Mouse (Mus musculus): ENCODE results near the gene Exosc1.
"Not testable (repeated sequence)": the region's sequence is repeated elsewhere in the genome, so short reads cannot be mapped to it uniquely, and the experiment has no call there.

The Exosc1 gene

GRCm38 (mm10) chr19:41933179-41934086, at the start of gene Exosc1, which contains the start of gene Zdhhc16:
Gene Exosc1, minus strand, starts transcription at chr19:41933423.
Gene Zdhhc16, plus strand, starts transcription at chr19:41933480.
- peak; percentile 98 for DNase-seq (ENCODE audit: low spot score in 2 of 2)

DNA sequence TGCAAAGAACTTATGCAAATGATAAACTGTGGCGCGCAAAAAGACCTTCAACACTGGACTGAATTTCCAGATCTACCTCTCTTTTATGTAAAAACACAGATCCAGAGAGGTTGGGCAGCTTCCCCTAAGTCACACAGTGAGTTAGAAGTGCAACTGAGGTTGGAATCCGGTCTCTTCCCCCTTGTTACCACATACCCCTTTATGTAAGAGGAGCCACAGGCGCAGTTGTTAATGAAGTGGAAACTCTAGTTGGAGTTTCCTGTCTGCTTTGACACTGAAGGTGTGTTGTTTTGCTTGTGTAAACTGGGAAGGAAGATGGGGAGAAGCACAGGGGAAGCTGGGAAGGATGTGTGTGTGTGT, 49.5 kb upstream of the Exosc1 start:
- DNase-seq (ENCODE audit: low spot score in 2 of 2) = no peak

- DNase-seq (ENCODE audit: low spot score in 2 of 2) = peak; percentile 22 to 23
Measured at GRCm38 (mm10) chr19:41981931-41982790, 48.9 kb upstream of the Exosc1 start.

DNA sequence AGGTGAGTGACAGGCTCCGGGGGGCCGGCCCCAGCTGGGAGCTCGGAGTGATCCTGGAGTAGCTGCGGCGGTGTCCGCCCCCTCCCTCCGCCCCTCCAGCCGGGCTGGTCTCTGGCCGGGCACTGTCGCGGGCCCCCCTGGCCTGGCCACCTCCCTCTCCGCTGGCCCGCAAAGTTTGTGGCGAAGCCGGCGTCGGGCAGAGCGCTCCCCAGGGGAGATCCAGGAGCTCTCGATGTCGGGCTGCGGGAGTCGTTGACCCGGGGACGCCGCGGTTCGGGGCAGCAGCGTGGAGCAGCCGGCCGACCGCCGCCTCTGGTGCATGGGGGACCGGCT, 48.3 kb upstream of the Exosc1 start, which contains the start of gene Ubtd1:
Ubtd1 (plus strand) TSS at position 169 of the 333 bp plus-strand sequence.
- DNase-seq (ENCODE audit: low spot score in 2 of 2) = no peak

GRCm38 (mm10) chr19:41980819-41981594, 47.8 kb upstream of the Exosc1 start, which contains the start of gene Mms19:
Gene Mms19, minus strand, starts transcription at chr19:41981157.
- peak; percentile 99 for DNase-seq (ENCODE audit: low spot score in 2 of 2)

DNA sequence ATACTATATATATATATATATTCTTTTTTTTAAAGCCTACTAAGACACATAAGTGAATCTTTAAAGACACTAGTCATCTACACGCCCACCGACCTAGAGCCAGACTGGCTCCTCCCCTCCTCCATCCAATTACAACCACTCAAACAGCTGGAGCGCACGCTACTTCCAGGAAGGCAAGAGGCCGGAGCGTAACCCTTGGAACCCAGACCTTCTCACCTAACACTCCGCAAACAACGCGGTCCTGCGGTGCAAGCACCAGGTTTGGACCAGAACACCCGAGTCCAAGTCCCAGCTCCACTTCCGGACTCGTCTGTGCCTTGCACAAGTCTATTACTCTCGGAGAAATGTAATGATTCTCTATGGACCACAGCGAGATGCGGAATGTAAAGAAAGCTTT, 47.2 kb upstream of the Exosc1 start:
- no peak for DNase-seq (ENCODE audit: low spot score in 2 of 2)

DNA sequence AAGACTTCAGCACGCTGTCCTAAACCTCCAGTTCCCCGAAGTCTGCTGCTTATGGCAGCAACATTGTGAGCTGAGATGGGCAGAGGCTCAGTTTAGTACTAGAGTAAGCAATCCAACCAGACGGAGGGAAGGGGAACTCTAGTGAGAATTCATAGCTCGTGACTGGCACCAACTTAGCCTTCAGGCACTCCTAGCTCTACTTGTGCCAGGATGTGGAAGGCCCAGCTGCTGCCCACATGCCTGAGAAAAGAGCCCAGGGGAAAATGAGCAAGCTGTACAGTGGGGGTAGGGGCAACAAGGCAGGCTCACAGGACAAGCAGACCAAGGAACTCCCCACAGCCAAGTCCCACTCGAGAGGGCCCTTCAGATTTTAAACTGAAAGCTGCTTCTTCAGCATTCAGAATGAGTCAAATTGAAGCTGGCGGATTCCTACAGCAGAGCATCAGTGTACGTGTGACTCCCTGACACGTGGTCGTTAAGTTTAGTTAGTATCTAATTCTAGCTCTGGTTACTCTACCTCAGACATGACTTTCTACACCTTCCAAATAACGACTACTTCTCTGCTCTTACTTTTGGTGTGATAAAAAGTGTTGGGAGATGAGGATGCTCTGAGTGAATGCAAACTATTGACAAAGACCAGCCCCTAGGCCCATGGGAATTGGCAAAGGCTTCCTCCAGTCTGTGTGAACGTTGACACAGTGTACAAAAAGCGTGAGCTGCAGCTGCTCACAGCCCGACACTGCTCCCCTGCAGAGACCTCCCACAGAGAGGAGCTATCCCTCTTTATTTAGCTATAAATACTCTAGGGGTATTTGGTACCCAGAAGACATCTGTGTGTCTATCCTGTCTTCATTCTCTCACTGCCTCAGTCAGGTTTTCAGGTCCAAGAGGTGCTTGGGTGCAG, 40.9 kb upstream of the Exosc1 start:
- DNase-seq (ENCODE audit: low spot score in 2 of 2) = no peak

DNA sequence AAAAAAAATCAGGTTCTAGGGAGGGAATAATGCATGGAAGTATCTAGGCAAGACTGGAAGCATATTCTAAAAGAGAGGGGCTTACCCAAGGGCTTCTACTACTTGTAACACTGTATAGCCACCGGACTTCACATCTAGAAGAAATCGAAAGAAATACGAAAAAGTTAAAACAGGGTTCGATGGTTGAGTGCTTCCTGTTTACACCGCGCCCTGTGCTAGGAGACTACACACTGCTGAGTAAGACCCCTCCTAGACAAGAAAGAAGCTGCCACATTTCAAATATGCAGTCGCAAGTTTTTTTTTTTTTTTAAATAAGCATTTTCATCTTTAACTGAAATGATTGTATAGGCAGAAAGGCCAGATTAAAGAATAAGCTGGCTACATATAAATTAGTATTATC, 36.4 kb upstream of the Exosc1 start:
- no peak for DNase-seq (ENCODE audit: low spot score in 2 of 2)

- DNase-seq (ENCODE audit: low spot score in 2 of 2) = no peak
Measured at GRCm38 (mm10) chr19:41953574-41953973, 20.4 kb upstream of the Exosc1 start.

DNA sequence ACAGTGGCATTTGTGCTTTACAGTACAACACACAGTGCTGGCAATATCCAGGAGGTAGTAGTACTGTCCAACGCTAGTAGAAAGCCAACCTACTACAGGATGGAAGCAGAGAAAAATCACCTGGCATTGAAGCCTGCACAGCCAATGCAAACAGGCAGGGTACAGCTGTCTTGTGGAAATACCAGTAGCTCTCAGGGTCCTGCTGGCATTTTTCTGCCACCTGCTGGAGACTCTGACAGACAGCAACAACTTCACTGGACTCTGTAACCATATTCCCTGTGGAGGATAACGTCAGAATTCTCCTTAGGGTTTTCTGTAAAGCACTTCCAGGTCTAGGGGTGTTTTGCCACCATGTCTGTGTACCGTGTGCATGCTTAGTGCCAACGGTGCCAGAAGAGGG, 19.1 kb upstream of the Exosc1 start:
- no peak for DNase-seq (ENCODE audit: low spot score in 2 of 2)

DNA sequence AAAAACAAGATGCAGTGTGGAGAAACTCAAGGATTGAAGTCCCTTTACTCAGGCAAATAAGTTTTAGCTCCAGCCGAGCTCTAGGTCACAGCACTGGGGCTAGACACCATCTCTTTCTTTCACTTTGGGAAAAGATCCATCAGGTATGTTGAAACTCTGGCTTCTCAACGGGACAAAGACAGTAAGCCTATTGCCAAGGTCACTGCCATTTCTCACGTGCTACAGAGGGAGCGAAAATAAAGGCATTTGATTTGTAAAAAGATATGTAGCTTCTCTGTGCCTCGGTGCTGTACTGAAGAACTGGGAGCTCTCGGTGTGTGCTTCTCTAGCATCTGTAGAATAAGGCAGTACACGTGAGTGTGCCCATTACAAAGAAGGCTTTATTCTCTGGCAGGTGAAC, 10.6 kb upstream of the Exosc1 start:
- DNase-seq (ENCODE audit: low spot score in 2 of 2) = no peak

DNA sequence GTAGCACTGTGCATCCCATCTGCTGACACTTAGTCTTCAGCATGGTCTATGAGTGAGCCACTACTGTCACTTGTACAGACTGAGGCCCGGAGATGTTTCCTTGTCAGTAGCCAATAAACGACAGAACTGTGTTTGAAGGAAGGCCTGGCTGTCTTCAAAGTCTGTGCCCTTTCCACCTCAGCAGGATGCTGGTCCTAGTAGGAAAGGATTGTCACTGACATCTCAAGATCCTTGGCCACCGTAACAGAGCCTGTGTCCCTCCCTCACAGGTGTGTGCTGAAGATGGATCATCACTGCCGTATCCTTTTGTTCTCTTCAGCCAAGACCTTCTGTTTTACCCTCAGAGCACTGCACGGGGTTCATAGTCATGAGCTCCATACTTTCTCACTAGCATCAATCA, 5.3 kb upstream of the Exosc1 start:
- DNase-seq (ENCODE audit: low spot score in 2 of 2) = no peak

- DNase-seq (ENCODE audit: low spot score in 2 of 2) = no peak
Measured at GRCm38 (mm10) chr19:41935921-41936320, 2.7 kb upstream of the Exosc1 start.

DNA sequence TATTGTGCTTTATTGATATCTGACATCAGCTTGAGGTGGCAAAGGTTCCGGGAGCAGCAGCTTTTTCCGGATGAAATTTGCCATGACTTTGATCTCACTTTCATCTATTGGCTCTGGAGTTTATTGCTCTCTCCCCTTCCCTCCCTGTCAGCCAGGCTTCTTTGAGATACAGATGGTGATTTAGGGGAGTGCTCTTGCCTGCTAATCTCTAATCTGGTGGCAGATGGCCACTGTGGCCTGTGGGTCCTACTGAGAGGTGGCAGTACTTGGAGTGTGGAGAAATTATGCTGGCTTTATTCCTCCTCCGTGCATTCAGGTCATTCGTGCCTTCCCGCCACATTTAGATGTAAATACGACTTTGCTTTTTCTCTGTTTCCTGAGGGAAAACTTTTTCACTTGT, 901 bp upstream of the Exosc1 start:
- DNase-seq (ENCODE audit: low spot score in 2 of 2) = no peak

DNA sequence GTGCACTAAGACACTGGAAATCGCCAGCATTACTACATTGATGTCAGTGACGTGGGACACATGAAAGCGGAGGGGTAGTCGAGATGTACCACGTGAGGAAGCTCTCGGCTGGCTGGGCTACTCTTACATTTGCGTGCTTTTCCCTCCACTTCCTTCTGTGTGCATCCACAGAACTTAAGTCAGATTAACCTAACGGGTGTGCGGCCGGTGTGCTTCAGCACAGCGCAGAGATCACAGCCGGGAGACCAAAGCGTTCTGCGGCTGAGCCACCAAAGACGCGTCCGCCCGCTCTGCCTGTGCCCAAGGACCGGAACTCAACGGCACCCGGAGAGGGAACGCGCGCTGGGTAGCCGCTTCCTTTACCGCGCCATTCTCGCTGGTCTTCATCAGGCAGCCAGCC, 537 bp downstream of the Exosc1 start:
- DNase-seq (ENCODE audit: low spot score in 2 of 2) = peak in 1 of 2 experiments; percentile 51

DNA sequence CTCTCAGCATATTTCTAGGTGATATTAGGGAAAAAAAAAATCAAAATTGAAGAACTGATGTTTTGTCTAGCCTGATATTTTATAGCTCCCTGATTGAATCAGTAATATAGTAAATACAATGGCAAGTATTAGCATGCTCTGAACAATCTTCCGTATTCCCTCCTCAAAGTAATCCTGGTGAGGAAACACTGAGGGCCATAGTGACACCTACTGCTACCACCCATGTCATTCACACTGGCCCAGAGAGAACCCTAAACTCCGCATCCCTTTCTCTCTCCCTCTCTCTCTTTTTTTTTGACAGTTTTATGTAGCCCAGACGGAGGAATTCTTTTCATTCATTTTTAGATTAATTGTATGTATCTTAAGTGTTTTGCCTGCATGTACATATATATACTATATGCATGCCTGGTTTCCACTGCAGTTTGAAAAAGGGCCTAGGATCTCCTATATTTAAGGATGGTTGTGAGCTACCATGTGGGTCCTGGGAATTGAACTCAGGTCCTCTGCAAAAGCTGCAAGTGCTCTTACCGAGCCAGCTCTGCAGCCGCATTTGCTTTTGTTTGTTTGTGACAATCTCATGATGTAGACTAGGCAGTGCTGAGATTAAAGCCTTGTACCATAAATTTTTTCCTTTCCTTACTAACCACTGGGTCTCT, 12.7 kb downstream of the Exosc1 start:
- no peak for DNase-seq (ENCODE audit: low spot score in 2 of 2)

DNA sequence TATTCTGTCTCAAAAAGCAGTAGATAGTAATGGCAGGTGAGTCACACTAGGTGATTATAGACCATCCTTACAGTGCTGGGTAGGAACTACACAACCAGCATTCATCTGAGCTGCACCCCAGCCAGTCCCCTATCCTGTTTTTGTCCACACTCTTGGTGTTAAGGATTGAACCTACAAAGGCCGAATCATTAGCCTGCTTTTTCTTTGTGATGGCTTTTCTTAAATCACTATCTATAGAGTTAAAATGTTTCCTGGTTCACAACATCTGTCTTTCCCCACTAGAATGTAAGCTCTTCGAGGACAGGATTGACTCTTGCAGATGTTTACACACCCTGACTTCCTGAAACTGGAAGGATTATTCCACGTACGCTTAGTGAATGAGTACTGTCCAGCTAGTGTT, 13.8 kb downstream of the Exosc1 start:
- no peak for DNase-seq (ENCODE audit: low spot score in 2 of 2)

DNA sequence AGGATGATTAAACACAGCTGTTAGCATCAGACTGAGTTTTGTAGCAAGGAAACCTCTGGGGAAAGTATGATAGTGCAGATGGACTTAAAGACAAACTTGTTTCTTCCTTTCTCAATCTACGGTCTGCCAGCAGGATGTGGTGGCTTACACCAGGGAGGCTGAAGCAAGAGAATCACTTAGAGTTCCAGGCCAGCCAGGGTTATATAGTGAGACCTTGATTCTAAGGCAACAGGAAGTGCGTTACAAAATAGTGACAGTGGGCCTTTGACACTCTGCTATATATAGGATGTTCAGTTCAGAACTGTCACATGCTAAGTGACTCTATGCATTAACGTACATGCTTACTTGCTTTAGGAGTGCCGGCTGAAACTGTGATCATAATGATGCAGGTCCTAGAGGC, 16.4 kb downstream of the Exosc1 start:
- DNase-seq (ENCODE audit: low spot score in 2 of 2) = peak; percentile 35 to 53

DNA sequence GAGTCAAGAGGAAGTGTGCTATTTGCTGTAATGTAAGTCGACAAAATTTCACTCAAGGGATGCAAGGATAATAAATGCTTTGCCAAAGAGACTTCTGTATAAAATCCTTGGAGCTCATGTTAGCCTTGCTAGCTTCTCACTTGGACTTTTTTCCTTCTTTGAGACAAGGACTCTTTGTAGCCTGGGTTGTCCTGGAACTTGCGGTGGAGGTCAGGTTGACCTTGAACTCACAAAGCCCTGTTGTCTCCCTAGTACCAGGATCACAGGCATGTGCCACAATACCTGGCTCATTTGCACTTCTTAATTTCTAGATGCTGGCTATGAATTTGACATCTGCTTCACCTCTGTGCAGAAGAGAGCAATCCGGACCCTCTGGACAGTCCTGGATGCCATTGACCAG, 17.9 kb downstream of the Exosc1 start:
- DNase-seq (ENCODE audit: low spot score in 2 of 2) = no peak

GRCm38 (mm10) chr19:41914592-41914882, 18.7 kb downstream of the Exosc1 start:
- not testable (repeated sequence) for DNase-seq (ENCODE audit: low spot score in 2 of 2)

Measured in natural killer cell, adult 2 months (primary cell).